Comparison of ENCODE assay signal across 8 mouse cellular contexts in genomic region chr5:29036636-29037035, GRCm38 (mm10).
DNase-seq lines count a peak whose midpoint lies in the region; ATAC-seq and TF ChIP-seq lines count a peak whose summit lies in the region.

No protein-coding gene starts in this region.

- no peaks in the 10 kb centered on the region; the same call in 1 of the 2 replicates for H3K4me1 ChIP-seq in heart, postnatal 0 days (ENCODE audit: control insufficient read depth, insufficient read depth)
- peaks cover 17% of the 10 kb centered on the region for H3K4me1 ChIP-seq in heart, embryonic 12.5 days (replicated peaks)
- H3K4me1 ChIP-seq in E14TG2a.4 (replicated peaks; ENCODE audit: low read depth, low read length) = no peaks in the 10 kb centered on the region
- H3K4me1 ChIP-seq in lung, adult 2 months (ENCODE audit: control insufficient read depth, insufficient read depth, low read length) = no peaks in the 10 kb centered on the region

- H3K27ac ChIP-seq in heart, postnatal 0 days (ENCODE audit: low read depth) = no peak overlapping the region
- no peak overlapping the region for H3K27ac ChIP-seq in heart, embryonic 12.5 days (ENCODE audit: poor library complexity, severe bottlenecking)
- H3K27ac ChIP-seq in gastrocnemius, adult 2 months = no peak overlapping the region

- H3K36me3 ChIP-seq in heart, postnatal 0 days (replicated peaks; ENCODE audit: control insufficient read depth, insufficient read depth, low read length) = no peaks in the 10 kb centered on the region
- no peaks in the 10 kb centered on the region for H3K36me3 ChIP-seq in heart, embryonic 12.5 days
- no peaks in the 10 kb centered on the region for H3K36me3 ChIP-seq in E14TG2a.4 (ENCODE audit: insufficient read depth, low read length)

- H3K27me3 ChIP-seq in heart, postnatal 0 days (ENCODE audit: control insufficient read depth, insufficient read depth, low read length) = no peaks in the 10 kb centered on the region
- no peaks in the 10 kb centered on the region for H3K27me3 ChIP-seq in heart, embryonic 12.5 days (replicated peaks)
- no peaks in the 10 kb centered on the region for H3K27me3 ChIP-seq in E14TG2a.4 (ENCODE audit: insufficient read depth, low read length)

- no peak overlapping the region for H3K4me2 ChIP-seq in heart, postnatal 0 days (ENCODE audit: low read depth, low read length)
- H3K4me2 ChIP-seq in heart, embryonic 12.5 days = no peak overlapping the region

- H3K9me3 ChIP-seq in heart, postnatal 0 days (replicated peaks; ENCODE audit: control insufficient read depth, low read length) = no peaks in the 10 kb centered on the region
- no peaks in the 10 kb centered on the region for H3K9me3 ChIP-seq in heart, embryonic 12.5 days (replicated peaks)
- H3K9me3 ChIP-seq in E14TG2a.4 (ENCODE audit: low read length) = no peaks in the 10 kb centered on the region

- no peak for TF ChIP-seq POLR2A in lung, adult 2 months (IDR thresholded peaks at IDR 0.05; ENCODE audit: borderline replicate concordance, extremely low read depth, low read depth, low read length)

- no peak for ATAC-seq in heart, postnatal 0 days (ENCODE audit: insufficient read depth, low read depth)
- ATAC-seq in heart, embryonic 12.5 days (ENCODE audit: insufficient number of reproducible peaks, low FRiP score) = no peak

- H3K4me3 ChIP-seq in heart, postnatal 0 days (ENCODE audit: low read depth, low read length) = no peak overlapping the region
- H3K4me3 ChIP-seq in heart, embryonic 12.5 days = no peak overlapping the region
- H3K4me3 ChIP-seq in E14TG2a.4 (replicated peaks; ENCODE audit: low read length) = no peak overlapping the region
- H3K4me3 ChIP-seq in lung, adult 2 months (replicated peaks; ENCODE audit: extremely low read depth, low read depth, low read length) = no peak overlapping the region
- H3K4me3 ChIP-seq in gastrocnemius, adult 2 months = no peak overlapping the region

- peak; percentile 29; the same call in 1 of the 2 replicates for TF ChIP-seq CTCF in heart, postnatal 0 days (IDR thresholded peaks at IDR 0.05; ENCODE audit: low read depth)
- TF ChIP-seq CTCF in E14TG2a.4 (conservative IDR thresholded peaks at IDR 0.05; ENCODE audit: low read length) = 0 out of 2 replicates have a peak, but pooled peaks have one; percentile 5
- no peak for TF ChIP-seq CTCF in lung, adult 2 months (IDR thresholded peaks at IDR 0.05; ENCODE audit: insufficient read depth, low read length)
- no peak; the same call in 1 of the 2 replicates for TF ChIP-seq CTCF in gastrocnemius, adult 2 months (IDR thresholded peaks at IDR 0.05)

- WGBS in heart, postnatal 0 days = 63% methylated on average over 20 of the region's 20 CpGs
- WGBS in heart, embryonic 12.5 days = 62% methylated on average over 20 of the region's 20 CpGs
- 58% methylated on average over 20 of the region's 20 CpGs for WGBS in lung, adult 2 months

- H3K9ac ChIP-seq in heart, postnatal 0 days (replicated peaks; ENCODE audit: low read depth, low read length) = no peak overlapping the region
- H3K9ac ChIP-seq in heart, embryonic 12.5 days = no peak overlapping the region

- intact Hi-C loops in gastrocnemius, adult 2 months (cut with DNase I) = no loop called here

- no peak for TF ChIP-seq EP300 in heart, postnatal 0 days (IDR thresholded peaks at IDR 0.05; ENCODE audit: low read depth)

- no peak for DNase-seq in heart, postnatal 0 days (ENCODE audit: low spot score)
- peak; percentile 12 for DNase-seq in cerebellum, adult 8-10 months
- peak; percentile 58 to 59 for DNase-seq in kidney, postnatal 4 days
- DNase-seq in lung, adult 2 months = peak; percentile 32
- DNase-seq in gastrocnemius, adult 2 months = no peak
- no peak for DNase-seq in thymus, postnatal 0 days (ENCODE audit: low spot score)

Comparison
In these comparisons a context has a peak if more than half of its experiments do, and no peak if none do; other contexts are left out.
1. DNase-seq: peak in cerebellum, adult 8-10 months (single experiment), kidney, postnatal 4 days (2 of 2) and lung, adult 2 months (single experiment); none in heart, postnatal 0 days (single experiment), gastrocnemius, adult 2 months (single experiment) and thymus, postnatal 0 days (single experiment).
2. CTCF ChIP-seq: peak in heart, postnatal 0 days (single experiment) and E14TG2a.4 (single experiment); none in lung, adult 2 months (single experiment) and gastrocnemius, adult 2 months (single experiment).